Mouse (Mus musculus): ENCODE measurements around the gene Lyve1.

DNA sequence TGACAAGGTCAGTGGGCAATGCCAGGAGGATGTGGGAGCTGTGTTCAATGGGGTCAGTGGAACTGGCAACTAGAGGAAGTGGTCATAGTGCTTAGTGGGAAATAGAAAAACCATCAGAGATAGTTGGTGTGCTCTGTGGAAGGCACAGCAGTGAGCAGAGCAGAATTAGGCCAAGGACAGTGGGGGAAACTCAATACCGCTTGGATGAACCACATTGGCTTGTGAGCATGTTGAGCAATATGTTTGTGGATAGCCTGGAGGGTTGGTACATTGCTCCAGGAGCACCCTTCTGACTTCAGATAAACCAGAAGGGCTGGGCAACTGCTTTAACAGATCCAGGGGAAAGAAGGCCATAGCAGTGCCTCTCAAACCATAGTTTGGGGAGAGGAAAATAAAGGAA lies 14.7 kb downstream of the Lyve1 start:
- TF ChIP-seq CTCF (IDR thresholded peaks at IDR 0.05; ENCODE audit: low read depth, low read length) (no peak), POLR2A (IDR thresholded peaks at IDR 0.05; ENCODE audit: insufficient read depth, low read length) (no peak)
